Mouse (Mus musculus) CH12.LX (cell line): ENCODE data around the gene Rnf13. TPM values are rescaled to one million over a fixed set of nuclear protein-coding genes. Genes with fewer than 3 reads are reported as not detected.

ENCODE experiments used
- DNase-seq: peaks from one replicate; pipeline ENCODE4 v3.0.0-alpha.2; 2013; ENCODE audit errors: extremely low read depth
- H3K27ac ChIP-seq: 2 replicates; pipeline ENCODE4 v1.5.1; 2012; ENCODE audit warnings: low read depth, mild to moderate bottlenecking, control low read depth, moderate library complexity; ENCODE audit not compliant: insufficient read depth
- H3K27me3 ChIP-seq: replicated peaks from 2 replicates; pipeline ENCODE3; 2012; ENCODE audit warnings: inconsistent platforms
- H3K36me3 ChIP-seq, 2 experiments: replicated peaks in 1 of 2; 2 replicates each; pipeline versions ENCODE3 to v1.6.1; 2012; ENCODE audit warnings: inconsistent platforms in 1 of 2, low read length in 1 of 2, mild to moderate bottlenecking in 1 of 2, mixed read lengths in 1 of 2, moderate library complexity in 1 of 2; ENCODE audit not compliant: control insufficient read depth in 1 of 2, insufficient read depth in 1 of 2
- H3K4me1 ChIP-seq, 2 experiments: 2 replicates each; pipeline ENCODE4 v1.6.1; 2012; ENCODE audit warnings: inconsistent platforms in 1 of 2, moderate library complexity in 1 of 2; ENCODE audit not compliant: insufficient read depth in 2 of 2, control insufficient read depth in 1 of 2
- H3K4me2 ChIP-seq: 2 replicates; pipeline ENCODE4 v1.6.1; 2012; ENCODE audit warnings: low read depth, mild to moderate bottlenecking, control low read depth; ENCODE audit not compliant: poor library complexity, insufficient read depth, severe bottlenecking
- H3K4me3 ChIP-seq, 3 experiments: fragments of 150-350 bp in 1 of 3; sonication (generic) in 1 of 3; replicated peaks in 1 of 3; 2 replicates each; pipeline versions ENCODE3 to v1.5.1; 2011 to 2012; ENCODE audit warnings: low read depth in 2 of 3, low read length in 2 of 3, mild to moderate bottlenecking in 2 of 3, moderate library complexity in 2 of 3, control low read depth in 1 of 3, improper control_type of control experiment in 1 of 3, inconsistent platforms in 1 of 3, mixed read lengths in 1 of 3; ENCODE audit not compliant: poor library complexity in 1 of 3
- H3K79me2 ChIP-seq: replicated peaks from 2 replicates; pipeline ENCODE4 v1.6.1; 2012; ENCODE audit warnings: mild to moderate bottlenecking, moderate library complexity; ENCODE audit not compliant: control insufficient read depth, poor library complexity, insufficient read depth, severe bottlenecking; ENCODE audit errors: extremely low read depth
- H3K9ac ChIP-seq: 2 replicates; pipeline ENCODE4 v1.6.1; 2012; ENCODE audit warnings: low read depth, mild to moderate bottlenecking, control low read depth, moderate library complexity; ENCODE audit not compliant: insufficient read depth
- H3K9me3 ChIP-seq: replicated peaks from 2 replicates; pipeline ENCODE3; 2012; ENCODE audit warnings: low read length, inconsistent platforms, mixed read lengths
- BHLHE40 ChIP-seq: IDR thresholded peaks from 2 replicates; pipeline ENCODE4 v1.6.1; 2011; ENCODE audit warnings: mild to moderate bottlenecking, low read depth, low read length, improper control_type of control experiment
- CHD1 ChIP-seq: IDR thresholded peaks from 2 replicates; pipeline ENCODE4 v1.6.1; 2012; ENCODE audit warnings: low read depth, low read length, improper control_type of control experiment, inconsistent platforms
- CHD2 ChIP-seq: IDR thresholded peaks from 2 replicates; pipeline ENCODE4 v1.6.1; 2011; ENCODE audit warnings: low read length, improper control_type of control experiment
- CTCF ChIP-seq, 2 experiments: IDR thresholded peaks in 1 of 2; conservative IDR thresholded peaks in 1 of 2; 2 replicates each; pipeline ENCODE4 v1.5.1; 2011 to 2012; ENCODE audit warnings: low read depth in 2 of 2, low read length in 2 of 2, improper control_type of control experiment in 1 of 2, inconsistent platforms in 1 of 2, mild to moderate bottlenecking in 1 of 2, moderate library complexity in 1 of 2
- ELF1 ChIP-seq: IDR thresholded peaks from 2 replicates; pipeline ENCODE4 v1.6.1; 2014; ENCODE audit warnings: low read depth, mild to moderate bottlenecking, inconsistent platforms, low read length, improper control_type of control experiment
- ETS1 ChIP-seq: conservative IDR thresholded peaks from 2 replicates; pipeline ENCODE4 v1.6.1; 2012; ENCODE audit warnings: low read depth, mild to moderate bottlenecking, inconsistent platforms, low read length, improper control_type of control experiment, moderate library complexity
- HCFC1 ChIP-seq: IDR thresholded peaks from 2 replicates; pipeline ENCODE4 v1.6.1; 2012; ENCODE audit warnings: low read depth, mild to moderate bottlenecking, inconsistent platforms, low read length, improper control_type of control experiment
- JUND ChIP-seq: conservative IDR thresholded peaks from 2 replicates; pipeline ENCODE4 v1.6.1; 2011; ENCODE audit warnings: low read depth, low read length, improper control_type of control experiment
- KAT2A ChIP-seq: IDR thresholded peaks from 2 replicates; pipeline ENCODE4 v1.6.1; 2012; ENCODE audit warnings: low read length, improper control_type of control experiment, inconsistent platforms; ENCODE audit not compliant: insufficient replicate concordance
- MAFK ChIP-seq: IDR thresholded peaks from 2 replicates; pipeline ENCODE4 v1.6.1; 2011; ENCODE audit warnings: low read length, improper control_type of control experiment; ENCODE audit not compliant: insufficient replicate concordance
- MAZ ChIP-seq: IDR thresholded peaks from 2 replicates; pipeline ENCODE4 v1.6.1; 2012; ENCODE audit warnings: low read depth, mild to moderate bottlenecking, inconsistent platforms, low read length, improper control_type of control experiment, moderate library complexity
- MEF2A ChIP-seq: IDR thresholded peaks from 2 replicates; pipeline ENCODE4 v1.6.1; 2014; ENCODE audit warnings: low read depth, mild to moderate bottlenecking, inconsistent platforms, low read length, improper control_type of control experiment, borderline replicate concordance
- MXI1 ChIP-seq: IDR thresholded peaks from 2 replicates; pipeline ENCODE4 v1.6.1; 2011; ENCODE audit warnings: mild to moderate bottlenecking, low read depth, low read length, improper control_type of control experiment
- MYC ChIP-seq: IDR thresholded peaks from 2 replicates; pipeline ENCODE4 v1.6.1; 2011; ENCODE audit warnings: low read depth, mild to moderate bottlenecking, improper control_type of control experiment, low read length
- NELFE ChIP-seq: IDR thresholded peaks from 2 replicates; pipeline ENCODE4 v1.6.1; 2011; ENCODE audit warnings: low read depth, low read length, improper control_type of control experiment
- NRF1 ChIP-seq: IDR thresholded peaks from 2 replicates; pipeline ENCODE4 v1.6.1; 2014; ENCODE audit warnings: low read depth, mild to moderate bottlenecking, inconsistent platforms, low read length, improper control_type of control experiment, moderate library complexity
- PAX5 ChIP-seq: IDR thresholded peaks from 2 replicates; pipeline ENCODE4 v1.6.1; 2012; ENCODE audit warnings: low read length, inconsistent platforms, mixed read lengths
- POLR2A ChIP-seq: IDR thresholded peaks from 2 replicates; pipeline ENCODE4 v1.6.1; 2011; ENCODE audit warnings: low read depth, mild to moderate bottlenecking, improper control_type of control experiment, low read length
- RCOR1 ChIP-seq: conservative IDR thresholded peaks from 2 replicates; pipeline ENCODE4 v1.6.1; 2012; ENCODE audit warnings: low read depth, mild to moderate bottlenecking, inconsistent platforms, low read length, improper control_type of control experiment
- SMC3 ChIP-seq: IDR thresholded peaks from 2 replicates; pipeline ENCODE4 v1.6.1; 2011; ENCODE audit warnings: low read depth, low read length, improper control_type of control experiment
- TBP ChIP-seq: conservative IDR thresholded peaks from 2 replicates; pipeline ENCODE4 v1.6.1; 2011; ENCODE audit warnings: low read depth, low read length, improper control_type of control experiment
- USF1 ChIP-seq: IDR thresholded peaks from 2 replicates; pipeline ENCODE4 v1.6.1; 2014; ENCODE audit warnings: low read depth, mild to moderate bottlenecking, inconsistent platforms, low read length, improper control_type of control experiment
- ZC3H11A ChIP-seq: IDR thresholded peaks from 2 replicates; pipeline ENCODE4 v1.6.1; 2012; ENCODE audit warnings: low read depth, mild to moderate bottlenecking, inconsistent platforms, low read length, improper control_type of control experiment
- ZMIZ1 ChIP-seq: IDR thresholded peaks from 2 replicates; pipeline ENCODE4 v1.6.1; 2012; ENCODE audit warnings: low read depth, mild to moderate bottlenecking, inconsistent platforms, low read length, improper control_type of control experiment
- ZNF384 ChIP-seq: IDR thresholded peaks from 2 replicates; pipeline ENCODE4 v1.6.1; 2012; ENCODE audit warnings: low read depth, low read length, improper control_type of control experiment, inconsistent platforms
- dilution Hi-C: fragments of 300-500 bp; cut with MboI; formaldehyde crosslinking; loops from 2 replicates; pipeline ENCODE4 v1.14.3; 2020; ENCODE audit warnings: low sequenced_read_pairs; ENCODE audit not compliant: extremely low pct_unique_long_range_greater_than_20kb, extremely low pct_ligation_motif_present
- in situ Hi-C: fragments of 300-500 bp; cut with MboI; formaldehyde crosslinking; loops from 3 replicates; pipeline ENCODE4 v1.14.3; 2019; ENCODE audit warnings: low sequenced_read_pairs, low pct_ligation_motif_present, low pct_unique_long_range_greater_than_20kb, mixed read lengths
- polyA plus RNA-seq: library from polyadenylated mRNA; unstranded; fragments of >175 nt; gene quantifications from 2 replicates; pipeline ENCODE4 v1.2.1, GENCODE M21; 2012; ENCODE audit warnings: low read depth; ENCODE audit not compliant: insufficient read length
- total RNA-seq, 2 experiments: library from RNA; depleted of rRNA; stranded (reverse); fragments of 300-350 nt in 1 of 2; fragments of >200 nt in 1 of 2; gene quantifications; 2 replicates each; pipeline ENCODE4 v1.2.3; 2012 to 2014

Gene Rnf13
- total and polyA plus RNA-seq, 3 experiments: 16.2 to 45.2 (median 23.3) TPM

DNA sequence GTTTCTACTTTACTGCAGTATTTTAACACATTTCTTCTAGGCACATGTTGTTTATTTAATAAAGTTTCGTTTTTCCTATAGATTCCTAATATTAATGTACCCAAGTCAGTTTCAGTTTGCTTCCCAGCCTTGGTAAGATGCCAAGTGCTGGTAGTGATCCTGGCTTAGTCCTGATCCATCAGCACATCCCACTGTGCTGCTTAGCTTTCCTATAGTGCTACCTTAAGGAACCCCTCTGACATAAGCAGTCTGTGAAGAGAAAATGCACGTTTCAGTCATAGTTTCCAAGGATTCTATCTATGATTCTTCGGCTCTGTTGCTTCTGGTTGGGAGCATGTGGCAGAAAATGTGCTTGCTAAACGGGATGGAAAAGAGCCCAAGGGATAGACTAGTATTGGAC, 52.6 kb downstream of the Rnf13 start:
- H3K79me2 ChIP-seq: no peaks in the 10 kb centered on the region
- H3K4me2 ChIP-seq: no peak overlapping the region
- peaks cover 0 to 6% of the 10 kb centered on the region in 2 experiments for H3K36me3 ChIP-seq
- no peaks in the 10 kb centered on the region for H3K9me3 ChIP-seq
- no peak for DNase-seq
- TF ChIP-seq HCFC1 (no peak), NELFE (no peak), ELF1 (no peak), MEF2A (no peak), RCOR1 (no peak), USF1 (no peak), CTCF (conservative IDR thresholded peaks at IDR 0.05 in 1 of 2, IDR thresholded peaks at IDR 0.05 in 1 of 2; ENCODE audit: low read depth in 2 of 2, low read length in 2 of 2) (no peak), BHLHE40 (no peak), POLR2A (no peak), TBP (no peak), SMC3 (no peak), CHD1 (no peak), PAX5 (no peak), ZNF384 (no peak), ETS1 (no peak), ZMIZ1 (no peak), MXI1 (no peak), ZC3H11A (no peak), MAZ (no peak)
- no peak overlapping the region for H3K9ac ChIP-seq
- no peaks in the 10 kb centered on the region for H3K27me3 ChIP-seq
- H3K4me1 ChIP-seq: no peaks in the 10 kb centered on the region
- H3K4me3 ChIP-seq: no peak overlapping the region
- no peak overlapping the region for H3K27ac ChIP-seq
- dilution Hi-C loops: no loop called here
- in situ Hi-C loops: no loop called here

DNA sequence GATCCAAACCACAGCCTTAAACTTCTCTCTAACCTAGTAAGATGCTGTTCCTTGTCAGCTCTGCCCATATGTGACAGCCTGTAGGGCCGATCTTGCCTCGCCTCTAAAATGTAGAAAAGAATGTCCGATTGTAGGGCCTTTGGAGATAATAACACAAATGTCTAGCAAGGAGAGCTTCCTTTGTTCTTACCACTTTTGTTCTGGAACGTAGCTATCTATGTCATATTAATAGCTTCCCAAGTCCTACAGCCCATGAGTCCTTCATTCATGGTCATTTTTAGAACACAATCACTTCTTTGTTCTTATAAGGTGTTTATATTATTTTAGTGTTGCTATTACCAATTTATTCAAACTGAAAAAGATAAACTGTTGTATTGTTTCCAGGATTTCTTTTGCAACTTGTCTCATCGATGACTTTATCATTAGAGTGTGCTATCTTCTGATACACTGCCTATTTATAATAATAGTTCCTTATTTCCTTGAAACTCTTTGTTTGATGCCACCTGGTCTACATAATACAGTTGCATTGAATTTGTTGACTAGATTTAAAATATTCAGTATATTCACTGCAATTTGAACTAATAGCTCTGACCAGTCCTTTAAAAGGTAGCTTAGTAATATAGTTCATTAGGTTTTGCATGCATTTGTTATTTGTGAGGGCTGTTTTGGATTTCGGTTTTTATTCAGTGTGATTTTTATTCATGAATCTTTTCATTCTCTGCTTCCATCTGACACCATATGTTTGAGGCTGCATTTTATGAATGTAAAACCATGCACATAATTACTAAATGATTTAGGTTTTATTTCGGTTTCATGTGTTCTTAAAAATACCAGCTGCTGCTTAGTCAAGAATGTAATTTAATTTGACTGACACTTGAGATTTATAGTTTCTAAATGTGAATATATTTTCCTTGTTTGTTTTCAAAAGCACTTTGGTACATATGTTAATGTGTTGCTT, 53.4 kb downstream of the Rnf13 start:
- TF ChIP-seq MAFK (no peak), CHD2 (no peak), JUND (no peak), KAT2A (no peak), NRF1 (no peak), MYC (no peak)
- no peaks in the 10 kb centered on the region for H3K79me2 ChIP-seq
- H3K4me3 ChIP-seq: no peak overlapping the region
- in situ Hi-C loops (no loop called here), dilution Hi-C loops (no loop called here)
- H3K9me3 ChIP-seq: no peaks in the 10 kb centered on the region
- H3K4me1 ChIP-seq: no peaks in the 10 kb centered on the region
- no peaks in the 10 kb centered on the region for H3K27me3 ChIP-seq
- no peak for DNase-seq
- H3K9ac ChIP-seq: no peak overlapping the region
- H3K4me2 ChIP-seq: no peak overlapping the region
- H3K36me3 ChIP-seq: peaks cover 0 to 5% of the 10 kb centered on the region in 2 experiments
- H3K27ac ChIP-seq: no peak overlapping the region
